Mouse (Mus musculus) olfactory bulb, adult 2 months (tissue): ENCODE data around the gene Nudt14.

ENCODE experiments used
- CTCF ChIP-seq: fragments of 200-500 bp; IDR thresholded peaks from 2 replicates; pipeline ENCODE4 v1.5.1; 2012; ENCODE audit warnings: low read depth, mild to moderate bottlenecking, low read length, moderate library complexity; ENCODE audit not compliant: insufficient read depth
- POLR2A ChIP-seq: fragments of 200-500 bp; IDR thresholded peaks from 2 replicates; pipeline ENCODE4 v1.6.1; 2012; ENCODE audit warnings: mild to moderate bottlenecking, low read depth, low read length, moderate library complexity; ENCODE audit not compliant: insufficient read depth

GRCm38 (mm10) chr12:112898351-112898750 lies 43.6 kb downstream of the Nudt14 start:
- no peak for TF ChIP-seq CTCF
- no peak for TF ChIP-seq POLR2A
